Mouse (Mus musculus): Measurements from ENCODE around the gene Axin1. TPM values are rescaled to one million over a fixed set of nuclear protein-coding genes. Genes with fewer than 3 reads are reported as not detected.
"Not testable (repeated sequence)": the region's sequence is repeated elsewhere in the genome, so short reads cannot be mapped to it uniquely, and the experiment has no call there.

Gene Axin1
- polyA plus RNA-seq, 1 experiment from 2014 or later: 7.1 TPM

GRCm38 (mm10) chr17:26110156-26110555 is 28.3 kb upstream of the Axin1 start:
- no peaks in the 10 kb centered on the region for H3K36me3 ChIP-seq (ENCODE audit: control insufficient read depth, insufficient read depth, low read length)
- H3K9me3 ChIP-seq (ENCODE audit: control insufficient read depth, low read length): no peaks in the 10 kb centered on the region
- H3K27ac ChIP-seq (ENCODE audit: low read depth, low read length): no peak overlapping the region
- ATAC-seq: no peak
- H3K4me2 ChIP-seq (ENCODE audit: low read length): no peak overlapping the region
- 18% methylated on average over 4 of the region's 4 CpGs for WGBS
- H3K4me1 ChIP-seq (ENCODE audit: control insufficient read depth, insufficient read depth, low read depth, low read length): peaks cover 9% of the 10 kb centered on the region
- H3K4me3 ChIP-seq (ENCODE audit: low read length): no peak overlapping the region
- no peak overlapping the region for H3K9ac ChIP-seq (ENCODE audit: low read depth, low read length)
- peaks cover 11% of the 10 kb centered on the region for H3K27me3 ChIP-seq (replicated peaks; ENCODE audit: control insufficient read depth, insufficient read depth, low read length)

GRCm38 (mm10) chr17:26111024-26111423 is 27.5 kb upstream of the Axin1 start:
- Histone ChIP-seq H3K36me3 (ENCODE audit: control insufficient read depth, insufficient read depth, low read length) (no peaks in the 10 kb centered on the region), H3K9ac (ENCODE audit: low read depth, low read length) (no peak overlapping the region), H3K4me1 (ENCODE audit: control insufficient read depth, insufficient read depth, low read depth, low read length) (peaks cover 9% of the 10 kb centered on the region), H3K27ac (ENCODE audit: low read depth, low read length) (no peak overlapping the region), H3K4me2 (ENCODE audit: low read length) (no peak overlapping the region), H3K4me3 (ENCODE audit: low read length) (no peak overlapping the region), H3K27me3 (replicated peaks; ENCODE audit: control insufficient read depth, insufficient read depth, low read length) (peaks cover 20% of the 10 kb centered on the region), H3K9me3 (ENCODE audit: control insufficient read depth, low read length) (no peaks in the 10 kb centered on the region)
- no peak for ATAC-seq
- WGBS: 4% methylated on average over 4 of the region's 4 CpGs

- Histone ChIP-seq H3K27me3 (replicated peaks; ENCODE audit: control insufficient read depth, insufficient read depth, low read length) (peaks cover 24% of the 10 kb centered on the region), H3K4me1 (ENCODE audit: control insufficient read depth, insufficient read depth, low read depth, low read length) (peaks cover 9% of the 10 kb centered on the region), H3K36me3 (ENCODE audit: control insufficient read depth, insufficient read depth, low read length) (no peaks in the 10 kb centered on the region), H3K27ac (ENCODE audit: low read depth, low read length) (no peak overlapping the region), H3K9ac (ENCODE audit: low read depth, low read length) (no peak overlapping the region), H3K4me3 (ENCODE audit: low read length) (no peak overlapping the region), H3K9me3 (ENCODE audit: control insufficient read depth, low read length) (no peaks in the 10 kb centered on the region), H3K4me2 (ENCODE audit: low read length) (no peak overlapping the region)
- 28% methylated on average over 4 of the region's 4 CpGs for WGBS
- no peak for ATAC-seq
Observed at GRCm38 (mm10) chr17:26111722-26112121, 26.8 kb upstream of the Axin1 start.

DNA sequence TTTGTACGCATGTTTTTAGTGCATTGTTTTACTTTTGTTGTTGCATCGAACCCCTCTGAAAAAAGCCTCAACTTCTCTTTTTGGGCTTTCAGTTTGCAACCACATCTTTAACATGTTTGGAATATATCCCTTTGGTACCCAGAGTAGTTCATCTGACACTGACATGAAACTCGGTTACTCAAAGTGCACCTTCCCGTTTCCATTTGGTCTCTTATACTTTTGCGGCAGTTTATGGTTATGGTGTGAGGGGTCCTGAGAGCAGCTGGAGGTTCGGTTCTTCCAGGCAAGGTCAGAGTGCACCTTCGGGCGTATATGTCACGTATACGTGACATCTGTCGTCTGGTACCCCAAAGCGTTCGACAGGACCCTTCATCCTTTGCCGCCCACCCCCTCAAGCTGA is 25.7 kb upstream of the Axin1 start:
- Histone ChIP-seq H3K4me1 (ENCODE audit: control insufficient read depth, insufficient read depth, low read depth, low read length) (peaks cover 9% of the 10 kb centered on the region), H3K27me3 (replicated peaks; ENCODE audit: control insufficient read depth, insufficient read depth, low read length) (peaks cover 30% of the 10 kb centered on the region), H3K27ac (ENCODE audit: low read depth, low read length) (no peak overlapping the region), H3K36me3 (ENCODE audit: control insufficient read depth, insufficient read depth, low read length) (no peaks in the 10 kb centered on the region), H3K9me3 (ENCODE audit: control insufficient read depth, low read length) (no peaks in the 10 kb centered on the region), H3K4me2 (ENCODE audit: low read length) (peak overlapping the region; percentile 90), H3K9ac (ENCODE audit: low read depth, low read length) (peak overlapping the region; percentile 94), H3K4me3 (ENCODE audit: low read length) (peak overlapping the region; percentile 71)
- 18% methylated on average over 14 of the region's 14 CpGs for WGBS
- 0 out of 2 replicates have a peak, but pooled peaks have one; percentile 3 for ATAC-seq

GRCm38 (mm10) chr17:26113181-26113948 is 25.1 kb upstream of the Axin1 start, which contains the start of gene Tmem8:
Gene Tmem8 (plus strand): TSS chr17:26113299.
- H3K36me3 ChIP-seq (ENCODE audit: control insufficient read depth, insufficient read depth, low read length): no peaks in the 10 kb centered on the region
- H3K4me3 ChIP-seq (ENCODE audit: low read length): peak within 1 kb of the TSS; percentile 71
- peaks cover 9% of the 10 kb centered on the region for H3K4me1 ChIP-seq (ENCODE audit: control insufficient read depth, insufficient read depth, low read depth, low read length)
- H3K9ac ChIP-seq (ENCODE audit: low read depth, low read length): peak within 1 kb of the TSS; percentile 94
- no peaks in the 10 kb centered on the region for H3K9me3 ChIP-seq (ENCODE audit: control insufficient read depth, low read length)
- peak; percentile 72 for ATAC-seq
- peak within 1 kb of the TSS; percentile 90 for H3K4me2 ChIP-seq (ENCODE audit: low read length)
- peak within 1 kb of the TSS; percentile 73 for H3K27ac ChIP-seq (ENCODE audit: low read depth, low read length)
- WGBS: under 1% methylated on average over 65 of the region's 75 CpGs
- peaks cover 34% of the 10 kb centered on the region for H3K27me3 ChIP-seq (replicated peaks; ENCODE audit: control insufficient read depth, insufficient read depth, low read length)

DNA sequence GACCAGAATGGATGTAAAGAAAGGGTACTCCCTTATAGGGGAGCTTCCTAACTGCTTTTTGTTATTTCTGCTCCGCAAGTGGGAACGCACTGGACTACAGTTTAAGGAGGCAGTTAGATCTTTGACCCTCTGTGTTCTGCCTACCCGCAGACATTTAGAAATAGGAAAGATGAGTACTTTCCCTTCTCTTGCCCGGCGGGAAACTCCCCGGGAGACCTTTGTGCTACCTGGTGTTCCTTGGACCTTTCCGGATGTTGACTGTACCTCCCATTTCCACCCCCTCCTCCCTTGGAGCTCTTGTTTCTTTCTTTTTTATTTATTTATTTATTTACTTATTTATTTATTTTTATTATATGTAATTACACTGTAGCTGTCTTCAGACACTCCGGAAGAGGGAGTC is 24.4 kb upstream of the Axin1 start:
- H3K36me3 ChIP-seq (ENCODE audit: control insufficient read depth, insufficient read depth, low read length): no peaks in the 10 kb centered on the region
- WGBS: 9% methylated on average over 8 of the region's 8 CpGs
- H3K9me3 ChIP-seq (ENCODE audit: control insufficient read depth, low read length): no peaks in the 10 kb centered on the region
- peak overlapping the region; percentile 90 for H3K4me2 ChIP-seq (ENCODE audit: low read length)
- peaks cover 34% of the 10 kb centered on the region for H3K27me3 ChIP-seq (replicated peaks; ENCODE audit: control insufficient read depth, insufficient read depth, low read length)
- no peak overlapping the region for H3K27ac ChIP-seq (ENCODE audit: low read depth, low read length)
- H3K4me1 ChIP-seq (ENCODE audit: control insufficient read depth, insufficient read depth, low read depth, low read length): peaks cover 9% of the 10 kb centered on the region
- H3K9ac ChIP-seq (ENCODE audit: low read depth, low read length): peak overlapping the region; percentile 94
- no peak for ATAC-seq
- peak overlapping the region; percentile 71 for H3K4me3 ChIP-seq (ENCODE audit: low read length)

GRCm38 (mm10) chr17:26114461-26114860 is 24.0 kb upstream of the Axin1 start:
- not testable (repeated sequence) for ATAC-seq; H3K4me3 ChIP-seq (ENCODE audit: low read length); H3K9me3 ChIP-seq (ENCODE audit: control insufficient read depth, low read length); H3K4me1 ChIP-seq (ENCODE audit: control insufficient read depth, insufficient read depth, low read depth, low read length); H3K9ac ChIP-seq (ENCODE audit: low read depth, low read length); H3K36me3 ChIP-seq (ENCODE audit: control insufficient read depth, insufficient read depth, low read length); H3K4me2 ChIP-seq (ENCODE audit: low read length); H3K27ac ChIP-seq (ENCODE audit: low read depth, low read length)
- H3K27me3 ChIP-seq (replicated peaks; ENCODE audit: control insufficient read depth, insufficient read depth, low read length): peaks cover 34% of the 10 kb centered on the region
- 62% methylated on average over 7 of the region's 7 CpGs for WGBS

GRCm38 (mm10) chr17:26115205-26115898 is 23.1 kb upstream of the Axin1 start:
- H3K27me3 ChIP-seq (replicated peaks; ENCODE audit: control insufficient read depth, insufficient read depth, low read length): peaks cover 34% of the 10 kb centered on the region
- ATAC-seq: no peak

DNA sequence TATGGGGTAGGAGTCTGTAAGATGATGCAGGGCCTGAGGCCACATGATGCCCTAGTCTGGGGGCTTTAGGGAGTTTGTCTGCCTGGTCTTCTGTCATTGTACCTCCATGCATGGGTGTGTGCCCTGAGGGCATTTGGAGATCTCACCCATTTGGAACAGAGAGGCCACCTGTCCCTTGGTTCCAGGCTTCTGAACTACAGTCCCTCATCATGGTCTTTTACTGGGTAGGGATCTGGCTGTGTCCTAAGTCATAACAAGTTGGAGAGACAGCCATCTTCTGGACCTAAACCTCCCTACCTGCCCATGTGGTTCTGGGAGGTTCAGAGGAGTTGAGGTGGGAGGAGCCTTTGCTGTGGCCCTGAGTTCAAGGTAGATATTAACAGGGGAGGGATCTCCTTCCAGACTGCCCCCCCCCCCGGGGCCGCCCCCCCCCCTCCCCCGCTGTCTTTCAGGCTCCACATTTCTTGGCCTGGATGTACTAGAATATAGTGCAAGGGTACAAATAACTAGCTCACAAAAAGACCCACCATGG is 22.5 kb upstream of the Axin1 start:
- no peak for ATAC-seq
- H3K9ac ChIP-seq (ENCODE audit: low read depth, low read length): no peak overlapping the region
- no peak overlapping the region for H3K4me2 ChIP-seq (ENCODE audit: low read length)
- 67% methylated on average over 3 of the region's 3 CpGs for WGBS
- H3K36me3 ChIP-seq (ENCODE audit: control insufficient read depth, insufficient read depth, low read length): no peaks in the 10 kb centered on the region
- H3K9me3 ChIP-seq (ENCODE audit: control insufficient read depth, low read length): no peaks in the 10 kb centered on the region
- no peak overlapping the region for H3K27ac ChIP-seq (ENCODE audit: low read depth, low read length)
- peaks cover 13% of the 10 kb centered on the region for H3K4me1 ChIP-seq (ENCODE audit: control insufficient read depth, insufficient read depth, low read depth, low read length)
- H3K4me3 ChIP-seq (ENCODE audit: low read length): no peak overlapping the region
- H3K27me3 ChIP-seq (replicated peaks; ENCODE audit: control insufficient read depth, insufficient read depth, low read length): peaks cover 34% of the 10 kb centered on the region

More at GRCm38 (mm10) chr17:26115205-26115898, 23.1 kb upstream of the Axin1 start:
- Histone ChIP-seq H3K4me1 (ENCODE audit: control insufficient read depth, insufficient read depth, low read depth, low read length) (peaks cover 13% of the 10 kb centered on the region), H3K4me2 (ENCODE audit: low read length) (no peak overlapping the region), H3K4me3 (ENCODE audit: low read length) (no peak overlapping the region), H3K27ac (ENCODE audit: low read depth, low read length) (no peak overlapping the region), H3K36me3 (ENCODE audit: control insufficient read depth, insufficient read depth, low read length) (no peaks in the 10 kb centered on the region), H3K9me3 (ENCODE audit: control insufficient read depth, low read length) (no peaks in the 10 kb centered on the region), H3K9ac (ENCODE audit: low read depth, low read length) (no peak overlapping the region)
- 84% methylated on average over 7 of the region's 7 CpGs for WGBS

Measured in hindbrain, embryonic 16.5 days (tissue).